Mouse (Mus musculus) heart, adult 8-10 months (tissue): ENCODE measurements around the gene Sugct. TPM values are rescaled to one million over a fixed set of nuclear protein-coding genes. Genes with fewer than 3 reads are reported as not detected.

ENCODE experiments used
- DNase-seq: peaks from one replicate; pipeline ENCODE4 v3.0.0; 2022; ENCODE audit warnings: low spot score
- total RNA-seq, 4 experiments: library from RNA; stranded (reverse); gene quantifications; 2 replicates each; pipeline ENCODE4 v1.2.4; 2022

Sugct gene
- total RNA-seq, result 1 to 10 TPM in 2 of 4 experiments, under 1 TPM in 2; 0.52 to 1.5 (median 1.1) TPM

DNA sequence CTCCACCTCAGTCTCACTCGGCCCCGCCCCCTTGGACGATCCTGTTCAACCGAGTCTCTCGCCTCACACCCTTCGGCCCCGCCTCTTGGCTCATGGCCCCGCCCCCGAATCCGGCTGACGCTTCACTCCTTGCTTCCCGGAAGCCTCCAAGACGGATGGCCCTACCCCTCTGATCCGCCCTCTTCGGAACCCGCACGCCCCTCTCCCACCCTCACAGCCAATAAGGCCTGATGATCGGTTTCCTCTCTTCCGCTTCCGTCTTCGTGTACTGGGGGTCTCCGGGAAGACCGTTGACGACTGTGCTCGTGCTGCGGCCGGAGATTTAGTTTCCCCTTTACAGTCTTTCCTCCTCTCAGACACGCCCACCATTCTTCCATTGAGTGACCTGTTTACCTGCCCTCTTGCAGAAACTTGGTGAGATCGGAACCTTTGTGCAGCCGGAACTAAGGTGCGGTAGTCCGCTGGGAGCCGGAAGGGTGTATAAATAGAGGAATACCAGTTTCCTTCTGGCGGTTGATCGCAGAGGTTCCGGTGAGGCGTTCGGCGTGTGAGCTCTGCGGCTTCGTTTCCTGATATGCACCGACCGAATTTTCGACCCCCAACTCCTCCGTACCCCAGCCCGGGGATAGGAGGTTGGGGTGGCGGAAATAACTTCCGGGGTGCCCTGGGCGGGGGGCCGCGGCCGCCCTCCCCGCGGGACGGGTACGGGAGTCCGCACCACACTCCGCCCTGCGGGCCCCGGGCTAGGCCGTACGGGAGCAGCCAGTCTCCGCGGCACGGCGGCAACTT, at the start of gene Sugct, which contains the start of gene Mplkip:
Gene Sugct (minus strand): TSS at position 643 of the 789 bp plus-strand sequence.
Gene Mplkip (plus strand): TSS at position 282 of the 789 bp plus-strand sequence.
- peak; percentile 100 for DNase-seq

GRCm38 (mm10) chr13:17728798-17729197, 33.4 kb upstream of the Sugct start:
- DNase-seq, result no peak

DNA sequence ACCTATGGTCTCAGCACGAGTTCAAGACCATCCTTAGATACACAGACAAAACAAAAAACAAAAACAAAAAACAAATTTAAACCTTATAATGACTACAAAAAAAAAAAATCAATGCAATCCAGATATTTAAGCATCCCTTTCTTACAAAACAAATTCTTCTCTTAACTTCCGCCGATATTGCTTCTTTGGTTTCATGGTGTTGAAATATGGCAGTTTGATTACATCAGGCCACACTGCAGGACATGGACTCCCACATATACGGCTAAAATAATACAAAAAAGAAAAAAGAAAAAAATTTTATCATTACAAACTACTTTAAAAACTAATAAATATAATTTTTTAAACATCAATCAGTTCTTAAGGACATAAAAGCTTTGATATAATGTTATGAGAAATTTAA, 32.6 kb upstream of the Sugct start:
- DNase-seq, result no peak

DNA sequence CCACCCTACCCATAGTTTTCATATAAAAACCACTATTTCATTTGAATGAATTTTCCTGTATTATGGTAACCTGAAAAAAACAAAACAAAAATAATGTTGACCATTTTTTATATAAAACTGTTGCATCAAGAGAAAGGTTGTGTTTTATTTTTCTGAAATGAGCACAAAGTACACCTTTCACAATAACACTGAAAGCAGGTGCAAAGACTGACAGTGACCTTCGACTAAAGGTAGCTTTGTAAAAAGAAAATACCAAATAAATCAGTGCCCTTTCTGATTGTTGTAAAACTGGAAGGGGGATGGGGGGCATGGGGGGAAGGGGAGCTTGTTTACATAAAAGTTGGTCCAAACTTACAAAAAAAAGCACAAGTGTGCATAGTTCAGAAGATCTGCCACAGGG, 22.0 kb upstream of the Sugct start:
- no peak for DNase-seq

- no peak for DNase-seq
Measured at GRCm38 (mm10) chr13:17708784-17709311, 13.5 kb upstream of the Sugct start.

DNA sequence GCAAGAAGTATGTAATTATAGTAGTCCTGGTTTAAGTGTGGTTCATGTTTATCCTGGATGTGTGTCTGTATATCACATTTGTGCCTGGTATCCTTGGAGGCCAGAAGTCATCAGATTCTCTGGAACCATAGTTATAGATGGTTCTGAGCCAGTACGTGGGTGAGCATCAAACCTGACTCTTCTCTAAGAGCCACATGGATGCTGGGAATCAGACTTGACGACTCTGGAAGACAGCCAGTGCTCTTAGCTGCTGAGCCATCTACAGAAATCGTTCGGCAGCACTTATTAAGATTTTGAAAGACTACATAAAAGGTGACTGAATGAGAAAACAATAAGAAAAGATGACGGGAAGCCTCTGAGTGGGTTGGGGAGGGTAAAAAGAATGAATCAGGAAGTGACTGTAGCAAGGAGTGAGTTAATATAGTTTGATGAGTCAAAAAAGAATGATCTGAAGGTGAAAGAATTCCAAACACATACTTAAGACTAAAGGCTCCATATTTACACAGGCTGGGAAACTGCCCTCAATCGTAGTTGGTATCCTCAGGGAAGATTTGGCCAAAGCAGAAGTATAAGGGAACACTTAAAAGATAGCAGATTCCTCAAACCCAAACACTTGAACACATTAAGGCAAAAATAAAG, 10.0 kb upstream of the Sugct start:
- DNase-seq, result no peak

DNA sequence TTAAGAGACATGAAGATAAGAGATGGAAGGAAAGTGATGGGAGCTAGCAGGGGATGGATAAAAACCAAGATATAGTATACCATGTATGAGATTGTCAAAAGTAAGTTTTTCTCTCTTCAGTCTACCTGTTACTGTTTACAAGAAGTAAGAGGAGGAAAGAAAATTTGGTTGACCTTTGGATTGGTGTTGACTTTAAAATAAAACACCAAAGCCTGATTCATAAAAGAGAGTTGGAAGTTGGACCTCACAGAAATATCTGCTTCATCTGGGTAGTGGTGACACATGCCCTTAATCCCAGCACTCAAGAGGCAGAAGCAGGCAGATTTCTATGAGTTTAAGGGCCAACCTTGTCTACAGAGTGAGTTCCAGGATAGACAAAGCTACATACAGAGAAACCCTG, 7.0 kb upstream of the Sugct start:
- DNase-seq, result no peak

DNA sequence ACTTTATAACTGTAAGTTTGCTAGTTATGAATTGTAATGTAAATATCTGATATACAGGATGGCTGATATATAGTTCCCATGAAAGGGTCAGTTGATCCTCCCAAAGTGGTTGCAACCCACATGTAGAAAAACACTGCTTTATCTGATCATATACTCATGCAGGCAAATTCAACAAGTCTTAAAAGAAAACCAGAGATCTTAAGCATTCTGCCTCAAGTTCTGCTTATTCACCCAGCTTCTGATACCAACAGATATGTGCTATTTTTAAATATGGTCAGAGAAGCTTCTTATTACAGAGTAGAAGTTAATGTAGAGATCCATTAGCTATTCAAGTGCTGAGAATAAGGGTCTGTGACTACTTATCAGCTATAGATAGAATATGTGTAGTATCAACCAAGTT, 6.0 kb upstream of the Sugct start:
- DNase-seq, result no peak

- DNase-seq, result no peak
Measured at GRCm38 (mm10) chr13:17700090-17700715, 4.8 kb upstream of the Sugct start.

- no peak for DNase-seq
Measured at GRCm38 (mm10) chr13:17695898-17696580, 686 bp upstream of the Sugct start.

GRCm38 (mm10) chr13:17694414-17694813, 939 bp downstream of the Sugct start:
- no peak for DNase-seq

DNA sequence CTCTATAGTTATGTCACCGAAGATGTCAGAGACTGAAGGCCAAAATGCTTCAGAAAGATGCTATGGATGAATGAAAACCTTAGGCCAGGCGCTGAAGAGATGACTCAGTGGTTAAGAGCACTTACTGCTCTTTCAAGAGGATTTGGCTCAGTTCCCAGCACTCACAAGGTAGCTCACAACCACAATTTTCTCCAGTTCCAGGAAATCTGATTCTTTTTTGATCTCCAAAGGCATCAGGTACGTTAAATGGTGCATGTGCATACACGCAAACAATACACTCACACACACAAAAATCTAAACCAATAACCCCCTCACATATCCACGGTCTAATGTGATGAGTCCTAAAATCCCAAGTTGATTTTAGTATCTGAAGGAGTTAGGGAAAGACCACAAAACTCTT, 1.5 kb downstream of the Sugct start:
- DNase-seq, result no peak

- no peak for DNase-seq
Measured at GRCm38 (mm10) chr13:17691436-17691835, 3.9 kb downstream of the Sugct start.

GRCm38 (mm10) chr13:17690686-17691085, 4.7 kb downstream of the Sugct start:
- DNase-seq, result no peak

- no peak for DNase-seq
Measured at GRCm38 (mm10) chr13:17689461-17689860, 5.9 kb downstream of the Sugct start.

DNA sequence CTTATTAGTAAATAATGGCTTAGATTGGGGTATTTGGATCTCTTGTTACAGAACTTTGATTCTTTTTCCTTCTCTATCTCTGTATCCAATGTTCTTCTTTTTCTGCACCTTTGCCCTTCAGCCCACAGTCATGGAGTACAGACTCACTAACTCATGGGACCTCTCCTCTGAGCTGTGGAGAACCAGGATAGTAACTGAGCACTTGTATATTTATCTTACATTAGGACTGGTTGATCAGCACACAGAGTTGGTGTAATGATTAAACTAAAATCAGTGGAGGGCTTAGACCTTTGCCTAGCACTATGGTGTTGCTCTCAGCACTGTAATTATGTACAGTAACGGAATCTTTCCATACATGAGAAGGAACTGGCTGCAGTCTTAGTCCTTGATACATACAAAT, 24.2 kb downstream of the Sugct start:
- no peak for DNase-seq

- no peak for DNase-seq
Measured at GRCm38 (mm10) chr13:17667380-17667779, 28.0 kb downstream of the Sugct start.

DNA sequence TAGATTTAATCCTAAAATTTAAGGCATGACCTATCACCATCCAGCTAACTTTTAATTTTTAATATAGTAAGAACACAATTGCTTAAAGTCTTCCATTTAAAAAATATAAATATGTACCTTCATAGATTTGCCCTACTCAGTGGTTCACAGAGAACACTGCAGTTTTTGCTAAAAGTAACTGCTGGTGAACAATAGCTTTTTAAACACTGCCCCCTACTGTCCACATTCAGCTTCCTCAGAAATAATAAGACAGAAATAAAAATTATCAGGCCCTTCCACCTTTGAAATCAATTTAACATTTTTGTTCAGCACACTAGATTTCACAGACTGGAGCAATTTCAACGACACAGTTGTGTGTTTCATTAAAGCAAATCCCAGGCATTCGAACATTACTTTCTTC, 53.1 kb downstream of the Sugct start:
- no peak for DNase-seq

GRCm38 (mm10) chr13:17638008-17638407, 57.3 kb downstream of the Sugct start:
- DNase-seq, result no peak

DNA sequence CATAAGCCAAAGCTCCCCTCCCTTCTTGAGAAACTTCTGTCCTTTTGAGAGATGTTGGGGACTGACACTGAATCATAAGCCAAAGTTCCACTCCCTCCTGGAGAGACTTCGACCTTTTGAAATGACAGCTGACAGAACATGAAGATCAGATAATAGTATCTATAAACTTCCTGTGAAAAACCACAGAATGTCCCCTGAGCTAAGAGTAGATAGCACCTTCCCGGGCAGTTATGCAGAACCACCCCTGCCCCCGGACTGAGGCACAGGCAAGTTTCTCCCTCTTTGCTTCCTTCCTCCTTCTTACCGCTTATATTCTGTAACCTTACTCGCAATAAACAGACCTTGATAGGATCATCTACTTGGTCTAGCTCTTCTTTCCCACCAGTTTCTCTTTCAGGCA, 68.2 kb downstream of the Sugct start:
- DNase-seq, result no peak

DNA sequence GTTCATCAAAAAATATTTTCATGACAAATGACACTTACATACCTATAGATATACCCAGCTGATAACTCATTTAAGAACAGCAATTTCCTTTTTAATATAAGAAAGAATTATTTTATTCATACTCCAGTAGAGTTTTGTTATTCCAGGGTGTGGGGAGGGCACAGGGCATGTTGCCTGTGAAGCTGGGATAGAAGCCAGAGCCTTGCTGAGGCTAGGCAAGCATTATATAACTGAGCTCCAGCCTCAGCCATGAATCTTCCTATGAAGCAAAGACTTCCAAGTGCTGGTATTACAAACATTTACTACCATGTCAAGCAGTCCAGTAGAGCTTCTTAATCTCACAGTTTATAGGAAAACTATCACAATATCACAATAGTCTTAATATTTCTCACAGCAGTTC, 70.4 kb downstream of the Sugct start:
- no peak for DNase-seq

- DNase-seq, result no peak
Measured at GRCm38 (mm10) chr13:17606217-17606616, 89.1 kb downstream of the Sugct start.
